Mouse (Mus musculus): ENCODE results near the gene Bicd2.

Gene Bicd2

DNA sequence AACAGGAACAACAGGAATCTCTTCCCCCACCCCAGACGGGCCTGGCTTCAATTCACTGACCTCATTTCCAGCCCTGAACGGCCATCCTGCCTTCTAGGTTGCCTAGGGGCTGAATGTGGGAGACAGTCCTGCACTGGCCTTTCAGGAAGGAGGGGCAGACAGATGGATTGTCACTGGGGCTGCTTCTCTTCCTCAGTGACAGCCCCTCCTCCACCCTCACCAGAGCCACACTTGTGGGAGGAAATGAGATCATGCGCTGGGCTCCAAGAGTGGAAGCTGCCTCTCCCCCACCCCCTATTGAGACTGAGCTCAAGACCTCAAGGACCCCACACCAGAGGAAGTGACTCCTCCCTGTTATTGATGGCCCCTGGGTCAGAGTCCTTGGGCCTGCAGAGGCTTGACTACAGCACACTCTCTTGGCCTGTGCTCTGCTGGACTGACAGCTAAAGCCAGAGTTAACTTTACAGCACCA is 30.1 kb downstream of the Bicd2 start:
- H3K27me3 ChIP-seq (ENCODE audit: insufficient read depth, low read length), result no peaks in the 10 kb centered on the region
- H3K4me3 ChIP-seq (replicated peaks; ENCODE audit: low read length), result no peak overlapping the region
- H3K36me3 ChIP-seq (ENCODE audit: insufficient read depth, low read length), result peaks cover 70% of the 10 kb centered on the region
- TF ChIP-seq CTCF (conservative IDR thresholded peaks at IDR 0.05; ENCODE audit: low read length), result no peak
- no peak for TF ChIP-seq NANOG (IDR thresholded peaks at IDR 0.05; ENCODE audit: borderline replicate concordance, low read length)
- no peak for TF ChIP-seq POU5F1 (IDR thresholded peaks at IDR 0.05; ENCODE audit: borderline replicate concordance, low read length)
- H3K4me1 ChIP-seq (replicated peaks; ENCODE audit: low read depth, low read length), result peaks cover 45% of the 10 kb centered on the region
- peaks cover 11% of the 10 kb centered on the region; the same call in 1 of the 2 replicates for H3K9me3 ChIP-seq (ENCODE audit: low read length)

- no peak for TF ChIP-seq NANOG (IDR thresholded peaks at IDR 0.05; ENCODE audit: borderline replicate concordance, low read length)
- TF ChIP-seq CTCF (conservative IDR thresholded peaks at IDR 0.05; ENCODE audit: low read length), result no peak
- TF ChIP-seq POU5F1 (IDR thresholded peaks at IDR 0.05; ENCODE audit: borderline replicate concordance, low read length), result no peak
Observed at GRCm38 (mm10) chr13:49372370-49373060, 31.1 kb downstream of the Bicd2 start.

DNA sequence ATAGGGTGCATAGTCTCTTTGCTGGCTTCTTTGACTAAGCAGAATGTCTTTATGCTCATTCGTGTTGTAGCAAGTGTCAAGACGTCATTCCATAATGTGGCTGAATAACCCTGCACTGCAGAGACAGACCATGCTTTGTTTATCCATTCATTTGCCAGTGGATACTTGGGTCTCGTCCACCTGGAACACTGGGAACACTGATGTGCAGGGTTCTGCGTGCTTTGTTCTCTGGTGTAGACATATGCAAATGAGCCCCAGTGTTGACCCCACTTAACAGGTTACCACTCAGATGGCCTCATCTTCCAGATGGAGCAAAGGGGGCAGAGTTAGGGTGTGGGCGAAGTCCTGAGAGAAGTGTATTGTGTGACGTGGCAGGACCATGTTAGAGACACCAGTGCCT is 32.9 kb downstream of the Bicd2 start:
- H3K4me1 ChIP-seq (replicated peaks; ENCODE audit: low read depth, low read length), result peaks cover 38% of the 10 kb centered on the region
- peaks cover 90% of the 10 kb centered on the region for H3K36me3 ChIP-seq (ENCODE audit: insufficient read depth, low read length)
- peaks cover 11% of the 10 kb centered on the region; the same call in 1 of the 2 replicates for H3K9me3 ChIP-seq (ENCODE audit: low read length)
- TF ChIP-seq CTCF (conservative IDR thresholded peaks at IDR 0.05; ENCODE audit: low read length) (no peak), NANOG (IDR thresholded peaks at IDR 0.05; ENCODE audit: borderline replicate concordance, low read length) (no peak), POU5F1 (IDR thresholded peaks at IDR 0.05; ENCODE audit: borderline replicate concordance, low read length) (no peak)
- H3K4me3 ChIP-seq (replicated peaks; ENCODE audit: low read length), result no peak overlapping the region
- H3K27me3 ChIP-seq (ENCODE audit: insufficient read depth, low read length), result no peaks in the 10 kb centered on the region

More at GRCm38 (mm10) chr13:49372370-49373060, 31.1 kb downstream of the Bicd2 start:
- Histone ChIP-seq H3K4me1 (replicated peaks; ENCODE audit: low read depth, low read length) (peaks cover 35% of the 10 kb centered on the region), H3K4me3 (replicated peaks; ENCODE audit: low read length) (no peak overlapping the region), H3K9me3 (ENCODE audit: low read length) (peaks cover 11% of the 10 kb centered on the region; the same call in 1 of the 2 replicates), H3K27me3 (ENCODE audit: insufficient read depth, low read length) (no peaks in the 10 kb centered on the region), H3K36me3 (ENCODE audit: insufficient read depth, low read length) (peaks cover 81% of the 10 kb centered on the region)

GRCm38 (mm10) chr13:49374730-49375129 is 33.3 kb downstream of the Bicd2 start:
- Histone ChIP-seq H3K4me3 (replicated peaks; ENCODE audit: low read length) (no peak overlapping the region), H3K4me1 (replicated peaks; ENCODE audit: low read depth, low read length) (peaks cover 42% of the 10 kb centered on the region), H3K27me3 (ENCODE audit: insufficient read depth, low read length) (no peaks in the 10 kb centered on the region), H3K36me3 (ENCODE audit: insufficient read depth, low read length) (peaks cover 90% of the 10 kb centered on the region), H3K9me3 (ENCODE audit: low read length) (peaks cover 11% of the 10 kb centered on the region; the same call in 1 of the 2 replicates)
- TF ChIP-seq CTCF (conservative IDR thresholded peaks at IDR 0.05; ENCODE audit: low read length) (no peak), NANOG (IDR thresholded peaks at IDR 0.05; ENCODE audit: borderline replicate concordance, low read length) (no peak), POU5F1 (IDR thresholded peaks at IDR 0.05; ENCODE audit: borderline replicate concordance, low read length) (no peak)

DNA sequence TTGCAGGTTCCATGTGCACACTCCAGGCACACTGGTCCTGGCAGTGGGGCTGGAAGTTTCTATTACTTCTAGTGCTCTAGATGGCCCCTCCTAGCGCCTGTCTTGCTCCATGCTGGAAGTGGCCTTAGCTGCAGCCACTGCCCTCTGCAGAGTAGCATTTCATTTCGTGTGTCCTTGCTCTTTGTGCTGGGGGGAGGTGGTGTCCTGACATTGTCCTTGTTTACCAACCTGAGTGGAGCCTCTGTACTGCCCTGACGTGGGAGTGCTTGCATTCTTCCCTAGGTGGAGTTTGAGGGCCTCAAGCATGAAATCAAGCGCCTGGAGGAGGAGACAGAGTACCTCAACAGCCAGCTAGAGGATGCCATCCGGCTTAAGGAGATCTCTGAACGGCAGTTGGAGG is 36.2 kb downstream of the Bicd2 start:
- no peak for TF ChIP-seq CTCF (conservative IDR thresholded peaks at IDR 0.05; ENCODE audit: low read length)
- Histone ChIP-seq H3K4me1 (replicated peaks; ENCODE audit: low read depth, low read length) (peaks cover 41% of the 10 kb centered on the region), H3K4me3 (replicated peaks; ENCODE audit: low read length) (no peak overlapping the region), H3K9me3 (ENCODE audit: low read length) (peaks cover 10% of the 10 kb centered on the region; the same call in 1 of the 2 replicates), H3K36me3 (ENCODE audit: insufficient read depth, low read length) (peaks cover 89% of the 10 kb centered on the region), H3K27me3 (ENCODE audit: insufficient read depth, low read length) (no peaks in the 10 kb centered on the region)

- peaks cover 94% of the 10 kb centered on the region for H3K36me3 ChIP-seq (ENCODE audit: insufficient read depth, low read length)
- TF ChIP-seq CTCF (conservative IDR thresholded peaks at IDR 0.05; ENCODE audit: low read length) (no peak), NANOG (IDR thresholded peaks at IDR 0.05; ENCODE audit: borderline replicate concordance, low read length) (no peak), POU5F1 (IDR thresholded peaks at IDR 0.05; ENCODE audit: borderline replicate concordance, low read length) (no peak)
- H3K27me3 ChIP-seq (ENCODE audit: insufficient read depth, low read length), result no peaks in the 10 kb centered on the region
- no peak overlapping the region for H3K4me3 ChIP-seq (replicated peaks; ENCODE audit: low read length)
- no peaks in the 10 kb centered on the region for H3K9me3 ChIP-seq (ENCODE audit: low read length)
- H3K4me1 ChIP-seq (replicated peaks; ENCODE audit: low read depth, low read length), result peaks cover 48% of the 10 kb centered on the region
Observed at GRCm38 (mm10) chr13:49379301-49379700, 37.9 kb downstream of the Bicd2 start.

DNA sequence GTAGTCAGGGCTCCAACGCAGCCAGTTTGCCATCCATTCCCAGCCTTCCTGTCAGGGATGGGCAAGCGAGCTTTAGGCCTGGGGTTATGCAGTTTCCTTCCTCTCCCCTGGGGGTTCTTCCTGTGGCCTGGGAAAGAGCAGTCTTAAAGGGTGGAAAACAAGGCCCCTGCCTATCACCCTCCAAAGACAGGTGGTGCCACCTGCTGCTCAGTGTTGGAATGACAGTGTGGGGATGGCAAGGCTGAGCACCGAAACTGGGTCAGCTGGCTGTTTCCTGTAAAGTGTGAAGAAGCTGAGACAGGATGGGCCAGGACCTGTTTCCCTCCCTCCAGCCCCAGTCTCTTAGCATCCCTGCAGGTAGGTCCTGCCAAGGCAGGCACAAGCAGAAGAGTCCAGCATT is 39.8 kb downstream of the Bicd2 start:
- Histone ChIP-seq H3K4me3 (replicated peaks; ENCODE audit: low read length) (no peak overlapping the region), H3K36me3 (ENCODE audit: insufficient read depth, low read length) (peaks cover 95% of the 10 kb centered on the region), H3K4me1 (replicated peaks; ENCODE audit: low read depth, low read length) (peaks cover 42% of the 10 kb centered on the region), H3K9me3 (ENCODE audit: low read length) (no peaks in the 10 kb centered on the region), H3K27me3 (ENCODE audit: insufficient read depth, low read length) (no peaks in the 10 kb centered on the region)
- TF ChIP-seq CTCF (conservative IDR thresholded peaks at IDR 0.05; ENCODE audit: low read length) (peak; percentile 97), POU5F1 (IDR thresholded peaks at IDR 0.05; ENCODE audit: borderline replicate concordance, low read length) (no peak)

DNA sequence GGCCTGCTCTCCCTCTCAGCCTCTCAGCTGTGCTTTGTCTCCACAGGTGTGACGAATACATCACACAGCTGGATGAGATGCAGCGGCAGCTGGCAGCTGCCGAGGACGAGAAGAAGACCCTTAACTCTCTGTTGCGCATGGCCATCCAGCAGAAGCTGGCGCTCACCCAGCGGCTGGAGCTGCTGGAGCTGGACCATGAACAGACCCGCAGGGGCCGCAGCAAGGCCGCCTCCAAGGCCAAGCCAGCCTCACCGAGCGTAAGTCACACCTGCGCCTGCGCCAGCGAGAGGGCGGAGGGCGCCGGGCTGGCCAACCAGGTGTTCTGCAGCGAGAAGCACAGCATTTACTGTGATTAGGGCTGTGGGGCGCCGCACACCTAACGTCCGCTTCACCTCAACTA is 41.6 kb downstream of the Bicd2 start:
- TF ChIP-seq POU5F1 (IDR thresholded peaks at IDR 0.05; ENCODE audit: borderline replicate concordance, low read length), result no peak
- no peak for TF ChIP-seq CTCF (conservative IDR thresholded peaks at IDR 0.05; ENCODE audit: low read length)
- TF ChIP-seq NANOG (IDR thresholded peaks at IDR 0.05; ENCODE audit: borderline replicate concordance, low read length), result no peak
- Histone ChIP-seq H3K4me3 (replicated peaks; ENCODE audit: low read length) (peak overlapping the region; percentile 62), H3K9me3 (ENCODE audit: low read length) (no peaks in the 10 kb centered on the region), H3K27me3 (ENCODE audit: insufficient read depth, low read length) (no peaks in the 10 kb centered on the region), H3K4me1 (replicated peaks; ENCODE audit: low read depth, low read length) (peaks cover 38% of the 10 kb centered on the region), H3K36me3 (ENCODE audit: insufficient read depth, low read length) (peaks cover 86% of the 10 kb centered on the region)
